Mouse (Mus musculus) layer of hippocampus, postnatal 25 days (tissue): ENCODE measurements around the gene Lpp. TPM values are rescaled to one million over a fixed set of nuclear protein-coding genes. Genes with fewer than 3 reads are reported as not detected.

Experiments used
- DNase-seq, 2 experiments: peaks; one replicate each; pipeline ENCODE4 v3.0.0; 2022; ENCODE audit warnings: mixed read lengths in 2 of 2, low spot score in 1 of 2; ENCODE audit errors: extremely low spot score in 1 of 2
- total RNA-seq, 2 experiments: library from RNA; stranded (reverse); gene quantifications; 2 replicates each; pipeline ENCODE4 v1.2.3; 2021

Lpp gene
- total RNA-seq, 2 experiments from 2014 or later = 7.2 to 8.6 TPM

DNA sequence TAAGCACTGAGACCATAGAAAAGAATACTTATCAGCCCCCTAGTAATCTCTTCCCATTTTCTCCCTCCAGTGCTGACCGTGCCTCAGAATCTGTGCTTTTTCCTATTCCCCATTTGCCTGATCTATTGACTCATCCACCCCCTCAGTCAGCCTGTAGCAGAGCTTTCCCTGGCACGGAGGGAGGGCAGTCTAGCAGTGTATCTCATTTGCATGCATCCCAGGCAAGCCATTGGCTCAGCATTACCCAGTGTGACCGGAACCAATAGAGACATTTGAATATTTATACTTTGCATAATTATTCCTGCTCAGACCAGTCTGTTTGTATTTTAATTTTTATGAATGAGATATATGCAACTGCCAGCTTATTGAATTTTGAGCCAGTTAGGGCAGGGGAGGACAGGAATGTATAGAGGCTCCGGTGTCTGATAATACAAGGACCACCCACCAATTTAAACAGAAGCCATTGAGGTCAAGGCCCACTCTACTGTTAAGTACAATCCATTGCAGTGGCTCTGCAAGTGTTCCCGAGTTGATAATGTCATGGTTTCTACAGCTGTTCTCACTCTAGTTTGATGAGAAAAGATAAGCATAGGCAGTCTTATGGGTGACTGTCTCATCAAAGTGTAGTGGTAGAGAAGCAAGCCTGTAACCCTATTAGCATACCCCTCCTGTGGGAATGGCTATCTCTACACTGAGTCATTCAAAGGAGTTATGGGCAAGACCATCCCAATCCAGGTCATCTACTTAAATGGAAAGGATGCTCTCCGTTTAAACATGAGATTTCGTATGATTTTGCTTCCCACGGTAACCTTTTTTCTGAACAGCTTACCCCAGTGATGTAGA is 385.3 kb downstream of the Lpp start:
- no peak for DNase-seq

DNA sequence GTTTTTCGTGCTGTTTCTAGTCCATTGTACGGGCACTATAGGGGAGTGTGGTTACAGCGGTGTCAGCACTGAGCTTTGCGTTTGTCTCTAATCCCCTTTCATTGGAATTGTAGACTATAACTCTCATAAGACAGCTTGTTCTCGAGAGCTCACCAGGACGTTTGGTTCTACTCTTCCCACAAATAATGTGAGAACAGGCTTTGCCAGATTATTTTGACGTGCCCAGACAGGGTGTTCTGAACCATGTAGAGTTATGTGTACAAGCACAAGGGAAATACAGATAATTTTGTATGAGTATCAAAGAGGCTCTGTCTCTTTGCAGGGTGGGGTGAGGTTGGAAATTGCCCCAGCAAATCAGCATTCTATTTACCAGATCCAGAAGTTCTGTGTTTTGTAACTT is 387.2 kb downstream of the Lpp start:
- no peak for DNase-seq

DNA sequence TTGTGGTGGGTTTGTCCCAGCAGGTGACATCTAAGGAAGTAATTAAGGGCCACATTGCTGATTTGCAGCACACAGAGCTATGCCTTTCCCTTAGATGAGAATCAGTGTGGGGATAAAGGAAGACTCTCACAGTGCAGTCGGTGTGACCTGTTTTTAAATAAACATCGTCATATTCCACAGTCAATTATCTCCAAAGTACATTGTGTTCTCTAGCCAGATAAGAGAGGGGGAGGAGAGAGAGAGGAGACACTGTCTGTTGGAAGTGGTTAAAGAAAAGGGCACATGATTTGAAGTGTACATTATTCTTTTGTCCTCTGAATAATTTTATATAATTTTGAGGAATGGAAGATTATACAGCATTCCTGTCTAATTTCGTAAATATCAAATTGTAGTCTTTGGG is 388.6 kb downstream of the Lpp start:
- DNase-seq = no peak

DNA sequence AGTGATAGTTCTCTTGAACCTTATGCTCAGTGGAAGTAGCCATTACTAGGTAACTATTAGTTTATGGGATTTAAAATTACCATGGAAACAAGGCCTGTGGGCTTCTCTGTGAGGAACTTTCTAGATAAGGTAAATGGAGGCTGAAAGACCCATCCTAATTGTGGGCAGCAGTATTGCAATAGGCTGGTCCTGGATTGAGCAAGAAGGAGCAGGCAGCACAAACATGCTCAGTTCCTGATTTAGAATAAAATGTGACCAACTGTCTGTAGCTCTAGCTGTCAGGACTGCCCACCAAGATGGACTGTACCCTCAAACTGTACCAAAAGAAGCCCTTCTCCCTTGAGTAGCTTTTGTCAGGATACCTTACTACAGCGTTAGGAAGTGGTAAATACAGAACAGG is 392.3 kb downstream of the Lpp start:
- no peak for DNase-seq

DNA sequence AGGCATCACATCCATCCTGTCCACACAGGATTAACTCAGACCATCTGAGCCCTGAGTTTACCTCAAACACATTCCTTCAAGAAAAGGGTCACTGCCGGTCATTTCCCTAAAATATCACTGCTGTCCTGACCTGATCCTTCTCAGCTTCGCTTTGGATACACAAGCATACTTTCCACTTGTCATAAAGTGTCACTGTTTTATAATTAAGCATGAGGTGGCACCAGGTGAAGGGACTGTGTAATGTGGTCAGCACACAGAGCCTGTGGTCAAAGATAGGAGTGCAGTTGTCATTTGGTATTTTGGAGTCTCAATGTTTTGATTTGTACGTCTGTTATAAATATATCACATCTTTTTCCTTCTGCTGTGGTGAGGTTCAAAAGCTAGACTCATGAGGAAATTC is 395.7 kb downstream of the Lpp start:
- DNase-seq = no peak

DNA sequence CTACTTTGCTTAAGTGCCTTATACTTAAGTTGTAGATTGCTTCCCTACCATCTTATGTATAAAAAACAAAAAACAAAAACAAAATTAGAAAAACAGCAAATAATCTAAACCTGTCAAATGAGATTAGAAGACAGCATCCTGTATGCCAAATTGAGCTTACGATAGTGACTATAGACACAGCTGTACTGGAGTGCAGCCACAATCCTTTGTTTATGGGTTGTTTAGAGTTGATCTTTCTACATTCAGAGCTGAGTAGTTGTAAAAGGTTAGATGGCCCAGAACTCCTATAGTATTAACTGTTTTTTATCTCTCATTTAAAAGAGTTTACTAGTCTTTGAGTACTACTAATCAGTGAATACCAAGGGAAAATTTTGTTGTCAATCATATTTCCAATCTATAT is 398.1 kb downstream of the Lpp start:
- DNase-seq = no peak

DNA sequence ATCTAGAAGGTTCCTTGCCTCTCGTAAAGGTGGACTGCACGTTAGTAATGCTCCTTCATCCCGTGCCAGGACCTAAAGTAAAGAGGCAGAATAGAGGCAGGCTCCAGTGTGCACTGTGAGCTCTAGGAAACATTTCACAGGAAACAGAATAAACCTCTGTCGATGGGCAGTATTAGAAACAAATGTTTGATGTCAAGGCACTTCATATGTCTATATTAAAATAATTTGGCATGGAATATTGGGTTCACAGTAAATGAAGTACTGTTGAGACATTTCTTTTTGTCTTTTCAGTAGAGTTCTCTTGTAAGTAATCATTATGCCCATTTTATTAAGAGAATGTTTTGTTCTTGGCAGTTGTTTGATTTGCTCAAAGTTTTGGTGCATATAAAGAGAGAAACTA is 398.7 kb downstream of the Lpp start:
- no peak for DNase-seq

DNA sequence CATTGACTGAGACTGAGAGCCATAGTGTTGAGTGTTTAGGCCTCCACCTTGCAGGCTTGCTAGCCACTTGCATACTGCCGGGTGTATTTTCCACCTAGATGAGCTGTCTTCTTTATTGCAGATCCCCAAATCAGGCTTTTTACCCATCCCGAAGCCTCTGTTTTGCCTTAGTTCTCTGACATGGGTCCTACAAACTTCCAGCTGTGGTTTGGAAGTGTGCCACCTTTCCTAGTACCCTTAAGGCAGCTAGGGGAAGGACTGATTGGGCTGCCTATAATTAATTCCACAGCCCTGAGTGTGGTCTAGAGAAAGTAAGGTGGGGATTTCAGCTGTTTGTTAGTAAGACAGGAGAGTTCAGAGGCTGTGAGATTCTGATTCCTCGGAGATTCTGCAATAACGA is 399.5 kb downstream of the Lpp start:
- DNase-seq = no peak

DNA sequence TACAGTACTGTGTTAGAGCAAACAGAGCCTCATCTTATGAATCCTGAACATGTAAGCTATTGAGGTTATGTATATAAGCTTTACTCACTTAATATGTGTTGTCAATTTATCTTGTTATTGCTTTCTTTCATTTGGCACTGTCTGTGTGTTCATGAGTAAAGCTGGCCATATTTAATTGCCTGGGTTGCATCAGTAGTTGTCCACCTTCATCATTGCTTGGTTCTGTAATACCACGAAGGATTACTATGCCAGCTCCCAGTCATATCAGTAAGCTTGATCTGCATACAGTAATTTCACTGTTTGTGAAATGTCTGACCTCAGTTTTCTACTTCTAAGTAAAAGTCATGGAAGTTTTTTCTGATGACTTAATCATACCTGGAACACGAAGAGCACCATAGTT is 401.4 kb downstream of the Lpp start:
- DNase-seq = no peak

DNA sequence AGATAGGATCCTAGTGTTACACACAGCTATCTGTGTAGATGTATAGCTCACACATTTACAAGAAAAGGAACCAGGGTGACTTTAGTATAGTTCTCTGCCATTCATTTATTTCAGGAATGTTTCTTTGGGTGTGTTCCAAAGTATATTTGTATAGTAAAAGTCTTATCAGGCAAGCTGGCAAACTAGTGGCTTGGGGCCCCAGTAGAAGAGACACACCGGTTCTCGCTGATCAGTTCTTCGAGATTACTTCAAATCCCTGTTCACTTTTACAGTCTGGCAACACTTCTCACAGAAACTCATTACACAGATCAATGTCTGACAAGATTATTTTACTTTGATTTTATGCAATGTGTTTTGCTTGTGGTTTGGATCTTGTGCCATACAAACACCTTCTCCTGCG is 408.0 kb downstream of the Lpp start:
- DNase-seq = no peak

DNA sequence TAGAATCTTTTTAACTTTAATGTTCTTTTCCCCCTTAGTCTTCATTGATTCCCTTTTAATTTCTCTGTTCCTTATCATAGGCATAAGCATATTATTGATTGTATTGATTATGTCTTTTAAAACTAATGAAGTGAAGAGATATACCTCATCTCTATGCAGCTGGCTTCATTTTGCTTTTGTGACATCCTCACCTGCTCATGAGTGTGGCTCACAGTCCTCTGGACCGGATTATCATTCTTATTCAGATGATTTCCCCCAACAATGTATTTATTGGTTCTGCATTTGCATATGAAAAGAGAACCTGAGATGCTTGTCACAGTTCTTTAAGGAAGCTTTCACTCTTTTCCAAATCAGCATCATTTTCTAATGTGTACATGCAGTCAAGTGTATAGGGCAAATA is 408.5 kb downstream of the Lpp start:
- no peak for DNase-seq

DNA sequence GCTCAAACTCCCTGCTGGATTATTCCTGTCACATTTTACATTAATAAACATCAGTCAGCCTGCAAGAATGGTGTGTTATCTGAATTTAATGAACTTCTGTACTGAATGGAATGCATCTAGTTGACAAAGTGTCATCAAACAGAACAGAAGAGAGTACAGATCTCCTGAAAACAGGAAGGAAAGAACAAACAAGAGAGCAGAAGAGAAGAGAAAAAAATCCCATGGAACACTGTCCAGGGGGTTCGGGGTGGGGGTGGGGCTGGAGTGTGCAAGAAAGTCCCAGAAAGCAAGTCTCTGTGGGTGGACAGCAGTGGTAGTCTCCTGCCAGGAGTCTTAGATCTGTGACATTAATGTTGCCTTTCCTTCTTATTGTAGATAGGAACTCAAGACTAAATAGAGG is 412.8 kb downstream of the Lpp start:
- DNase-seq = no peak

DNA sequence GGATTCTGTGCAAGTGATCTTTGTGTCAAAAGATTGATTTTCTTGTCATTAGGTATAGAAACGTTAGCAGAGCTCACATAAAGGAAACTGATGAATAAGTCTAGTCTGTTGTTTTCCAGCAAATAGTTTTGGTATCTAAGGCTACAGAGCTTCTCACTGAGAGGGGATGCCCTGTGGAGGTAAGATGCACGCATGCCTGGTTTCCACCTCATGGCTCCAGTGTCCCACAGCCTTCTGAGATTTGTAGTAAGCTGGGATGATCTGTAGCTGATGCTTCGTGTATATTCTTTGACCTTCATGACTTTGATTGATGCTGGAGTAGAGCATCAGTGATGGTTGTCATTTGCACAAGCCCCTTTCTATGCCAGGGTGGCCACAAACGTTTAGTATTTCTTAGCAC is 414.3 kb downstream of the Lpp start:
- no peak for DNase-seq

DNA sequence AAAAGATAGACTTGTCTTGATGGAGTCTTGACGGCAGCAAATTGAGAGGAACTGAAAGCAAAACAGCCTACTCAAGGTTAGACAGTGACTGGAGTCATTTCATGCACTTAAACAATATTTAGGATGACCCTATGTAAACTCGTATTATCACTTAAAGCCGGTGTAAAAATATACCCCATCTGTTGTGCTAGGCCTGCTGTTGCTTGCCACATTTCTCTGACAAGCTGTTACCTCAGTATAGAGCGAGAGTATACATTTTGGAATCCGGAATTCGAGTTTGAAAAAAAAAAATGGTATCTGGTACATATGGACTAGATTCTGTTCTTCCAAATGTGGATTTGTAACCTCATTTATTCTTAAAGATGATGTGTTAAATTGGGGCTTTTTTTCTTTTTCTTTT is 416.5 kb downstream of the Lpp start:
- DNase-seq = no peak

DNA sequence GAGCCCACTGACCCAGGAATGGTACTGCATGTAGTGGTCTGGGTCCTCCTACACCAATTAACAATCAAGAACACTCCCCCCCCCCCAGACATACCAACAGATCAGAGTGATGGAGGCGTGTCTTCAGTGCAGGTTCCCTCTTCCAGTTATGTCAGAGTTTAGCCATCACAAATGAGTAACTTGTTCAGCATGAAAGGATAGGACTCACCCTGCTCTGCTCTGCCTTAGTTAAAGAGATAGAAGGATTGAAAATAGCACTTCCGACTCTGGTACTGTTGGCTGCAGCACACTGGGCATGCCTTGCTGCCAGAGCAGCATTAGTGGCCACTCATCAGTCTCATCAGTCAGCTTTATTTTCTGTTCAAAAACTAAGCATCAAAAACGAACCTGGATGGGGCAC is 423.3 kb downstream of the Lpp start:
- DNase-seq = no peak

DNA sequence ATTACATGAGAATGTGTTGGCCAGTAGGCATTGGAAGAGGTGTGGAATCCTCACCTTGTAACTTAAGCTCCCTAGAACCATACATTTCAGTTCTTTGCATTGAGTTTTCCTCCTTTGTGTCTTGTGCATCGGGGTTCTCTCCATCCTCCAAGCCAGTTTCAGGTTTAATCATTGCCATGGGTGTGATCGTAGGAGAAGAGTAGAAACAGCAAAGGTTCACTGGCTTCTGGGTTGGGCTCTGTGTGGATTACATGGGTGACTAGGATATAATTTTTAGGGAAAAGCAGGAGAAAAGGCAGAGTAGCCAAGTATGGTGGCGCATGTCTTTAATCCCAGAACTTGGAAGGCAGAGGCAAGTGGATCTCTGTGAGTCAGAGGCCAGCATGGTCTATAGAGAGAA is 424.1 kb downstream of the Lpp start:
- DNase-seq = no peak

DNA sequence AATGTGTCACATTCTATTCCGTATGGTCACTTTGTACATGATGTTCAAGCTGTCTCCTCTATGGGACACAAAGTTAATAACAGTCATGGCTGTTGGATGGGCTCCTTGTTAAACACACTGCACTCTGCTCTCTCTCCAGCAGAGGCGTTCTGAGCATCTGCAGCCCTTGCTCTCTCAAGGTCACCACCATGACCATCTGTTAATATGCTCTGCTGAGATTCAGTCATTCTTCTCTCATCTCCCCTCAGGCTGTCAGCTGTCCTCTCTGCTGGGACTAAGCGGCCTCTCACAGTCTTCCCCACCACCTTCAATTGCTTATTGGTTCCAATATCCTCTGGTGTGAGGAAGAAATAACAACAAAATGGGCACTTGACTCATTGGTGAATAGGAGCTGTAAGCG is 425.8 kb downstream of the Lpp start:
- DNase-seq = no peak

DNA sequence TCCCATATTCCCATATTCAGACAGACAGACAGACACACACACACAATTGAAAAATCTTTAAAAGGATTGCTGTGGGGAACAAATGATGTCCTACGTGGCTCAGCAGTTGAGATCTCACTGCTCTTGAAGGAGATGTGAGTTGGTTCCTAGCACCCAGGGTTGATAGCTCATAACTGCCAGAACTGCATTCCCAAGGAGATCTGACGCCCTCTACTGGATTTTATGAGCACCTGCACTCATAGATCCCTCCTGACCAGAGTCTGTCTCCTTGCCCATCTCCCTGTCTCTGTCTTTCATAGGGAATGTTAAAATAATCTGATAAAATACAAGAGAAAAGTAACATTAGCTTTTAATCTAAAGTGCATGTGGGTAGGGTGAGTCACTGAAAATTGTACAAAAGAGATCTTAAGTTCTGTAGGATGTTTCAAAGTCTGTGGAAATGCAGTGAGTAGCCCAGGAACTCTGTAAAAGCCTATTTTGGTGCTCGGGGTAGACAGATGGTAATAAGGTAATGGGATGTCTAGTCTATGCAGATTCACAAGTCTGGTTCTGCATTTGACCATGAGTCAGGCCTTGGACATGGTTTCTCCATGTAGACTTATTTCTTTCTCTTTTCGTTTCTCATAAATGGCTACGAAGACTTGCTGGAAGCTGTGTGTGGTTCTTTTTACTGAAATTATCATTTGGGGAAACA is 429.0 kb downstream of the Lpp start:
- no peak for DNase-seq

DNA sequence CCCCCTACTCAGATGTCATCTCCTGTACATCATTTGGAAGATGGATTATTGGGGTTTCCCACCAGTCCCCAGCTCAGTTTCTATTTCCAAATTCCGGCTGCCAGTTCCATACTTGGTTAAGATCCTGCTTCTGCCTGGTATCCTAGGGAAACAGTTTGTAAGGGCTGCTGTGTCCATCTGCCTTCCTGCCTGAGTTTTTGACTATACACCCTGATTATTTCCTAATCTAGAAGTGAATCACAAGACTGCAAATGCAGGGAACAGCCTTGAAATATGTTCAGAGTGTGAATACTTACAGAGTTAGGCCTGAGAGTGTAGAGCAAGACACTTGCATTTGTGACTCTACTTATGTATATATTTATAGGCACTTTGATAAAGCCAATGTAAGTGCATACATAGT is 429.6 kb downstream of the Lpp start:
- DNase-seq = no peak

DNA sequence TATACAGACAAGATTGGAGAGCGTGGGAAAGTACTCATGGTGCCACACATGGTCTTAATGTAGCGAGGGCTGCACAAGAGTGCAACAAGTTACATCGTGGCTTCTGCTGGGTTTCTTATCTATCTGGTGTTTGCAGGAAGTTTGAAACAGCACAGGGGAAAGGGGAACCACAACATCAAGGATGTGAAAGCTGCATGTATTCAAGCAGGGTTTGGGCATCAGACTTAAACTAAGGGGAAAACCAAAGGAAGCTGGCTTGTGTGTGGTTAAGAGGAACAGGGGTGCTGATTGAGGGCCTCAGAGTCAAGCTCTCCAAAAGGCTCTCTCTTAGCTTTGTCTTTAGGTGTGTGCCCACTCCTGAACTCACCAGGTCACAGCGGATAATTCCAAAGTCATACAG is 433.1 kb downstream of the Lpp start:
- no peak for DNase-seq

DNA sequence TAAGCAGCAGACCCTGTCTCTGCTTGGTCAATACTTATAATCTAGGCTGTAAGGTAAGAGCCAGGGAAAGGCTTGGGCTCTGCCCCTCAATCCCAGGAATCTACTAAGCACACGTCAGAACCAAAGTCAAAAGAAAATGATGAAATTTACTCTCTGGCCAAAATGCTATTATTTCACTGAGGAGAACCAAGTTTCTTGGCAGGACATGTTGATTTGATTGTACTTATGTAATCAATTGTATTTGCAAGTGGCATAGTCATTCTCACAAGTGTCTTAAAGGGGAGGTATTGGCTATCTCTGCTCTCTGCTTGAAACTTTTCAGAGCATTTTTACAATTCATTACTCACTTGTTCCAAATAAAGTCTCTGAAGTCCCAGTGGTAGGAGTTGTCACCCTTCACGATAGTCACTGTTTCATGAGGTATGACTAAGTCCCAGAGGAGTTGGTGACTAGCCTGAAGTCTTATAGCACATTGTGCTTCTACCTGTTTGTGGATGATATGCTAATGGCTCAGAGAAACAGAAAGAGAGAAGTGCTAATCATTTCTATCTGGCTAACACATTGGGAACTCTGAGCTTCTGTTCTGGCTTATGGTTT is 435.0 kb downstream of the Lpp start:
- no peak for DNase-seq

DNA sequence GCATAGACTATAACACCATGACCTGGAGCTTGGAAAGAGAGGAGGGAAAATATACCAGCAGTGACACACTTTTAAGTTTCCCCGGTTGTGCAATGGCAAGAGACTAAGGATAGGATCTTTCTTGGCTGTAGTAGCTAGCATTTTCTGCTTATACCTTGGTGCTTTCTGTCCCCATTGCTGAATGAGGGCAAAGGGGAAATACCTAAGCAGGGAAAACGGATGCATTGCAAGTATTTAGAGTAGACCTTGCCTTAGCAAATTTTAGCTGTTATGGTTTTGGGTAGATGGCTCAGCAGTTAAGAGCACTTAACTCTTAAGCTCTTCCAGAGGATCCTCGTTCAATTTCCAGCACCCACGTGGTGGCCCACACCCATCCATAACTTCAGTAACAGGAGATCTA is 436.6 kb downstream of the Lpp start:
- no peak for DNase-seq
